Mouse (Mus musculus) neural tube, embryonic 10.5 days (tissue): ENCODE measurements around the gene Nr1d1.

ENCODE experiments used
- DNase-seq: peaks from one replicate; pipeline ENCODE4 v3.0.0-alpha.2; 2017; ENCODE audit warnings: low spot score; ENCODE audit errors: extremely low spot score

Gene Nr1d1

GRCm38 (mm10) chr11:98770096-98770975 lies 4.8 kb downstream of the Nr1d1 start:
- DNase-seq = no peak

GRCm38 (mm10) chr11:98769007-98769954 lies 5.9 kb downstream of the Nr1d1 start:
- DNase-seq = no peak

- no peak for DNase-seq
Measured at GRCm38 (mm10) chr11:98768127-98769006, 6.8 kb downstream of the Nr1d1 start.

GRCm38 (mm10) chr11:98767713-98768112 lies 7.4 kb downstream of the Nr1d1 start:
- DNase-seq = no peak

GRCm38 (mm10) chr11:98767276-98767675 lies 7.9 kb downstream of the Nr1d1 start:
- DNase-seq = no peak

GRCm38 (mm10) chr11:98766816-98767215 lies 8.3 kb downstream of the Nr1d1 start:
- no peak for DNase-seq

- no peak for DNase-seq
Measured at GRCm38 (mm10) chr11:98766346-98766745, 8.8 kb downstream of the Nr1d1 start.

- DNase-seq = no peak
Measured at GRCm38 (mm10) chr11:98765421-98766309, 9.5 kb downstream of the Nr1d1 start.

GRCm38 (mm10) chr11:98764746-98765145 lies 10.4 kb downstream of the Nr1d1 start:
- no peak for DNase-seq

- no peak for DNase-seq
Measured at GRCm38 (mm10) chr11:98764091-98764490, 11.0 kb downstream of the Nr1d1 start.

GRCm38 (mm10) chr11:98763502-98763861 lies 11.7 kb downstream of the Nr1d1 start:
- no peak for DNase-seq

- DNase-seq = no peak
Measured at GRCm38 (mm10) chr11:98762756-98763501, 12.2 kb downstream of the Nr1d1 start.

- DNase-seq = no peak
Measured at GRCm38 (mm10) chr11:98761939-98762338, 13.2 kb downstream of the Nr1d1 start.

- no peak for DNase-seq
Measured at GRCm38 (mm10) chr11:98756711-98757110, 18.4 kb downstream of the Nr1d1 start.

GRCm38 (mm10) chr11:98755726-98756380 lies 19.3 kb downstream of the Nr1d1 start:
- no peak for DNase-seq

- peak; percentile 89 for DNase-seq
Measured at GRCm38 (mm10) chr11:98754621-98755181, 20.4 kb downstream of the Nr1d1 start.

GRCm38 (mm10) chr11:98754151-98754620 lies 20.9 kb downstream of the Nr1d1 start:
- no peak for DNase-seq

- no peak for DNase-seq
Measured at GRCm38 (mm10) chr11:98753264-98753663, 21.9 kb downstream of the Nr1d1 start.
